Mouse (Mus musculus) stomach, embryonic 15.5 days (tissue): ENCODE data around the gene Gstp3. TPM values are rescaled to one million over a fixed set of nuclear protein-coding genes. Genes with fewer than 3 reads are reported as not detected.
A peak's percentile ranks its signal among the peaks of the same experiment; 100 is the strongest.

ENCODE experiments used
- ATAC-seq: fragments of 200-750 bp; cut with Nextera tagmentation; 2 replicates; pipeline ENCODE4 v1.8.0; 2017; ENCODE audit warnings: low read depth, moderate number of reproducible peaks, moderate TSS enrichment; ENCODE audit not compliant: insufficient read depth, low FRiP score
- H3K27ac ChIP-seq: fragments of 300-500 bp; sonication (generic); 2 replicates; pipeline ENCODE4 v1.5.1; 2015; ENCODE audit warnings: mild to moderate bottlenecking, inconsistent platforms
- H3K27me3 ChIP-seq: fragments of 300-500 bp; sonication (generic); replicated peaks from 2 replicates; pipeline ENCODE4 v1.6.1; 2015; ENCODE audit warnings: inconsistent platforms
- H3K36me3 ChIP-seq: fragments of 300-500 bp; sonication (generic); 2 replicates; pipeline ENCODE4 v1.6.1; 2015; ENCODE audit warnings: inconsistent platforms
- H3K4me1 ChIP-seq: fragments of 300-500 bp; sonication (generic); 2 replicates; pipeline ENCODE4 v1.6.1; 2015; ENCODE audit warnings: inconsistent platforms
- H3K4me2 ChIP-seq: fragments of 300-500 bp; sonication (generic); 2 replicates; pipeline ENCODE4 v1.6.1; 2015; ENCODE audit warnings: mild to moderate bottlenecking, inconsistent platforms
- H3K4me3 ChIP-seq: fragments of 300-500 bp; sonication (generic); replicated peaks from 2 replicates; pipeline ENCODE4 v1.5.1; 2015; ENCODE audit warnings: inconsistent platforms
- H3K9ac ChIP-seq: fragments of 300-500 bp; sonication (generic); 2 replicates; pipeline ENCODE4 v1.6.1; 2015; ENCODE audit warnings: inconsistent platforms
- H3K9me3 ChIP-seq: fragments of 300-500 bp; sonication (generic); 2 replicates; pipeline ENCODE4 v1.6.1; 2016; ENCODE audit warnings: inconsistent platforms
- WGBS: fragments of 180-500 bp; shearing (Covaris S2); methylation state at CpG from one replicate; pipeline ENCODE4 v1.1.7; 2015; 5-methylcytosine and 5-hydroxymethylcytosine counted together
- polyA plus RNA-seq: library from polyadenylated mRNA; unstranded; fragments of >200 nt; fragmentation: Nextera tagmentation; extraction: Ambion mirVana; gene quantifications from 2 replicates; pipeline ENCODE4 v1.2.1, GENCODE M21; 2015

Gstp3 gene
- polyA plus RNA-seq, 1 experiment from 2014 or later = 7.1 TPM

- Histone ChIP-seq H3K9ac (no peak overlapping the region), H3K4me1 (peaks cover 35% of the 10 kb centered on the region), H3K27ac (peak overlapping the region; percentile 78), H3K4me2 (peak overlapping the region; percentile 88), H3K36me3 (no peaks in the 10 kb centered on the region; the same call in 1 of the 2 replicates), H3K9me3 (no peaks in the 10 kb centered on the region), H3K27me3 (peaks cover 11% of the 10 kb centered on the region; the same call in 1 of the 2 replicates), H3K4me3 (peak overlapping the region; percentile 48; the same call in 1 of the 2 replicates)
- 0 out of 2 replicates have a peak, but pooled peaks have one; percentile 1 for ATAC-seq
- 15% methylated on average over 9 of the region's 9 CpGs for WGBS
Measured at GRCm38 (mm10) chr19:4099056-4099455, 39.7 kb upstream of the Gstp3 start.

- Histone ChIP-seq H3K4me2 (peak overlapping the region; percentile 88), H3K4me3 (peak overlapping the region; percentile 75), H3K27me3 (peaks cover 11% of the 10 kb centered on the region; the same call in 1 of the 2 replicates), H3K9me3 (no peaks in the 10 kb centered on the region), H3K9ac (no peak overlapping the region), H3K4me1 (peaks cover 35% of the 10 kb centered on the region), H3K27ac (0 out of 2 replicates have a peak overlapping the region, but pooled peaks have one; percentile 93), H3K36me3 (no peaks in the 10 kb centered on the region; the same call in 1 of the 2 replicates)
- no peak for ATAC-seq
- 84% methylated on average over 13 of the region's 13 CpGs for WGBS
Measured at GRCm38 (mm10) chr19:4098426-4098825, 39.1 kb upstream of the Gstp3 start.

- H3K9ac ChIP-seq = peak overlapping the region; percentile 30; the same call in 1 of the 2 replicates
- peaks cover 35% of the 10 kb centered on the region for H3K4me1 ChIP-seq
- H3K9me3 ChIP-seq = no peaks in the 10 kb centered on the region
- H3K27me3 ChIP-seq = peaks cover 11% of the 10 kb centered on the region; the same call in 1 of the 2 replicates
- peak; percentile 51 for ATAC-seq
- WGBS = 2% methylated on average over 21 of the region's 21 CpGs
- no peaks in the 10 kb centered on the region; the same call in 1 of the 2 replicates for H3K36me3 ChIP-seq
- peak overlapping the region; percentile 75 for H3K4me3 ChIP-seq
- peak overlapping the region; percentile 93 for H3K27ac ChIP-seq
- H3K4me2 ChIP-seq = peak overlapping the region; percentile 88
Measured at GRCm38 (mm10) chr19:4097441-4097825, 38.1 kb upstream of the Gstp3 start.

GRCm38 (mm10) chr19:4096642-4097440 lies 37.5 kb upstream of the Gstp3 start, which contains the start of gene Cdk2ap2:
TSS of gene Cdk2ap2 (plus strand) at chr19:4097182.
- H3K27me3 ChIP-seq = peaks cover 11% of the 10 kb centered on the region; the same call in 1 of the 2 replicates

DNA sequence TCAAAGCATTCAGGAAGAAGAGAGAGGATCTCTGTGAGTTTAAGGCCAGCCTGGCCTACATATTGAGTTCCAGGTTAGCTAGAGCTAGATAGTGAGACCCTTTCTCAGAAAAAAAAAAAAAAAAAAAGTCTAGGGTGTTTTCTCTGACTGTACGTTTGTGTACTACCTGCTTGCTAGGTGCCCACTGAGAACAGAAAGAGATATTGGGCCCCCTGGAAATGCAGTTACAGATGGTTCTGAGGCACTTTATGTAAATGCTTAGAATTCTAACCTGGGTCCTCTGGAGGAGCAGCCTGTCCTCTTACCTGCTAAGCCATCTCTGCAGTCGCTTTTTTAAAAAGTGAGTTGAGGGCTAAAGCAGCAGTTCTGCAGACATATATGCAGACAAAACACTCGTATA lies 36.4 kb upstream of the Gstp3 start:
- no peak overlapping the region for H3K27ac ChIP-seq
- peaks cover 31% of the 10 kb centered on the region for H3K4me1 ChIP-seq
- H3K9me3 ChIP-seq = no peaks in the 10 kb centered on the region
- ATAC-seq = no peak
- H3K9ac ChIP-seq = no peak overlapping the region
- no peak overlapping the region for H3K4me3 ChIP-seq
- H3K4me2 ChIP-seq = no peak overlapping the region
- H3K27me3 ChIP-seq = peaks cover 3% of the 10 kb centered on the region; the same call in 1 of the 2 replicates
- no peaks in the 10 kb centered on the region; the same call in 1 of the 2 replicates for H3K36me3 ChIP-seq
- WGBS = 66% methylated on average over 3 of the region's 3 CpGs

More at GRCm38 (mm10) chr19:4096642-4097440, 37.5 kb upstream of the Gstp3 start, which contains the start of gene Cdk2ap2:
- WGBS = under 1% methylated on average over 64 of the region's 65 CpGs
- Histone ChIP-seq H3K4me1 (peaks cover 35% of the 10 kb centered on the region), H3K36me3 (no peaks in the 10 kb centered on the region; the same call in 1 of the 2 replicates), H3K9me3 (no peaks in the 10 kb centered on the region), H3K27ac (peak within 1 kb of the TSS; percentile 95), H3K4me2 (peak within 1 kb of the TSS; percentile 88), H3K9ac (peak within 1 kb of the TSS; percentile 45), H3K4me3 (peak within 1 kb of the TSS; percentile 75)
- ATAC-seq = peak; percentile 94

DNA sequence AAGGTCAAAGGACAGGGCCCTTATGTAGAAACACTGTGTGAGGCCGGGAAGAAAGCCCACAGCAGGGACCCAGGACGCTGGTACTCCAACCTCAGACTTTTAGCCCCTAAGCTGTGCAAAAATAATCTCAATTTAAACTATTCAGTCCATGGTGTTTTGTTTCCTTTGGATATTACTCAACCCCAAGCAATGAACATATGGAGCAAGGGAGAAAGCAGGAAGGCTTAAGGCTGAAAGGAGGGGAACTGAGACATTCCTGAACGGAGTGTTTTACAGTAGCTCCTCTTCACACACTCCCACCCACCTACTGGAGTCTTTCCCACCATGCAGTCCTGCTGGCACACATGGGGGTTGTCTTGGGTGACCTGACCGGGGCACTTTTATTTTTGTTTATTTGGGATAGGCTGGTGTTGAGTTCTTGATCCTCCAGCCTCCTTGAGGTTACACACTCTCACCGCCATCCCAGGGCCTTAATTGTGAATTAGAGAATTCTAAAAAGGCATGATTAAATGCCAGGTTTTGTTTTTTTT lies 35.5 kb upstream of the Gstp3 start:
- H3K4me3 ChIP-seq = no peak overlapping the region
- no peaks in the 10 kb centered on the region for H3K27me3 ChIP-seq
- no peaks in the 10 kb centered on the region; the same call in 1 of the 2 replicates for H3K36me3 ChIP-seq
- WGBS = 70% methylated on average over 5 of the region's 5 CpGs
- H3K9me3 ChIP-seq = no peaks in the 10 kb centered on the region
- H3K4me1 ChIP-seq = peaks cover 22% of the 10 kb centered on the region
- no peak overlapping the region for H3K9ac ChIP-seq
- no peak for ATAC-seq
- no peak overlapping the region for H3K27ac ChIP-seq
- H3K4me2 ChIP-seq = no peak overlapping the region

GRCm38 (mm10) chr19:4094348-4094747 lies 35.0 kb upstream of the Gstp3 start:
- WGBS = 66% methylated on average over 3 of the region's 3 CpGs

DNA sequence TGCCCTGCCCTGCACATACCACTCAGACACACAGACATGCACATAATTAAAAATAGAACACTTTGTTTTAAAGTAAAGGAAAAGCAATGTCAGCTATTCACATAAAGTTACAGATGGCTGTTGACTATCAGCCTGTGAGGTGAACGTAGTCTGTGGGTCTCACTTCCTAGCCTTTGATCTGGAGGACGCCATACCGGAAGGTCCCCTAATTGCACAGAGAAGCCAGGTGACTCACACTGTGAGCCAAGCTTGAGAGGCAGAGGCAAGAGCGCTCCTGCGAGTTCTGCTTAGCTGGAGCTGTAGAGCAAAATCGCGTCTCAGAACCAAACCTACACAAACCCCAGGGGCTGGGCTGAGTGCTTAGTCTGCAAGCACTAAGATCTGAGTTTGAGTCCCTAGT lies 34.4 kb upstream of the Gstp3 start:
- 64% methylated on average over 7 of the region's 7 CpGs for WGBS
- H3K4me1 ChIP-seq = peaks cover 11% of the 10 kb centered on the region; the same call in 1 of the 2 replicates
- H3K27me3 ChIP-seq = no peaks in the 10 kb centered on the region
- H3K4me2 ChIP-seq = no peak overlapping the region
- no peaks in the 10 kb centered on the region for H3K9me3 ChIP-seq
- H3K27ac ChIP-seq = no peak overlapping the region
- H3K4me3 ChIP-seq = no peak overlapping the region
- no peak overlapping the region for H3K9ac ChIP-seq
- ATAC-seq = no peak
- H3K36me3 ChIP-seq = no peaks in the 10 kb centered on the region; the same call in 1 of the 2 replicates

More at GRCm38 (mm10) chr19:4094348-4094747, 35.0 kb upstream of the Gstp3 start:
- H3K27me3 ChIP-seq = no peaks in the 10 kb centered on the region
- H3K9ac ChIP-seq = no peak overlapping the region
- H3K9me3 ChIP-seq = no peaks in the 10 kb centered on the region
- no peaks in the 10 kb centered on the region; the same call in 1 of the 2 replicates for H3K36me3 ChIP-seq
- no peak overlapping the region for H3K4me2 ChIP-seq
- H3K4me3 ChIP-seq = no peak overlapping the region
- H3K4me1 ChIP-seq = peaks cover 17% of the 10 kb centered on the region
- ATAC-seq = no peak
- H3K27ac ChIP-seq = no peak overlapping the region

DNA sequence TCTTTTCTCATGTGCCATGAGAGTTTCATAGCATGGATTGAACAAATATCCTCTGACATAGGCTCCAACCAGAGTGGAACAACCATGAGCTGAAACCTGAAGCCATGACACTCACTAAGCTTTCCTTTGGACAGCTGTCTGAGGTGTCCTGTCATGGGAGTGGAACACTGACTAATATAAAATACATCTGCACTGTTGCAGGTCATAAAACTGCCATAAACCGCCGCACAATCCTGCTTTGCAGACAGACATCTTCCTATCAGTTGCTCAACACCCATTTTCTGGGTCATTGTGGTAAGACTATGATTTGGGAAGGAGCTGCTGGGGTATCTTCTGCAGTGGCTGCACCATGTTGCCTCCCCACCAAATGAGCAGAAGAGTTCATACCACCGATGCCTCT lies 33.4 kb upstream of the Gstp3 start:
- ATAC-seq = no peak
- no peaks in the 10 kb centered on the region for H3K9me3 ChIP-seq
- WGBS = 87% methylated on average over 3 of the region's 3 CpGs
- H3K4me2 ChIP-seq = no peak overlapping the region
- H3K27me3 ChIP-seq = no peaks in the 10 kb centered on the region
- H3K4me1 ChIP-seq = 0 out of 2 replicates have a peak, but pooled peaks cover 2% of the 10 kb centered on the region
- no peak overlapping the region for H3K9ac ChIP-seq
- H3K27ac ChIP-seq = no peak overlapping the region
- no peaks in the 10 kb centered on the region for H3K36me3 ChIP-seq
- H3K4me3 ChIP-seq = no peak overlapping the region

GRCm38 (mm10) chr19:4091383-4091782 lies 32.0 kb upstream of the Gstp3 start:
- Histone ChIP-seq H3K4me2 (no peak overlapping the region), H3K9ac (no peak overlapping the region), H3K4me3 (no peak overlapping the region), H3K4me1 (no peaks in the 10 kb centered on the region), H3K27ac (no peak overlapping the region), H3K27me3 (no peaks in the 10 kb centered on the region), H3K9me3 (no peaks in the 10 kb centered on the region), H3K36me3 (no peaks in the 10 kb centered on the region)
- WGBS = 53% methylated on average over 2 of the region's 2 CpGs
- ATAC-seq = no peak

DNA sequence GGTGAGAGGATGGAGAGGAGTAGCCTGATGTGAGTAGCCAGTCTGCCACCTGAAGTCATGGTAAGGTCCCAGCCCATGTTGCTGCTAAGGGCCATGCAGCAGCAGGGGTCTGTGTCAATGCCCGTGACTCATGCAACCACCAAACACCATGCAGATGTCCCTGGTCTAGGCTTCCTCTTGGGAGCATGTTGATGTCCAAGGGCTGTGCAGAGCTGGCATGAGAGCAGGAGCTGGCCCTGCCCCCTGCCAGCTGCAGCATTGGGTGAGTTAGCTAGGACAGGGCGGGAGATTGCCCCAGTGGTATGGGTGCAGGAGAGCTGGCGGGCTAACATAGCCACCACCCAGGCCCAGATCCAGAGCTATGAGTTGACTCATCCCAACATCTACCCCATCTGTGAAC lies 31.1 kb upstream of the Gstp3 start:
- Histone ChIP-seq H3K27ac (no peak overlapping the region), H3K9me3 (no peaks in the 10 kb centered on the region), H3K36me3 (no peaks in the 10 kb centered on the region), H3K4me1 (no peaks in the 10 kb centered on the region), H3K4me2 (no peak overlapping the region), H3K9ac (no peak overlapping the region), H3K4me3 (no peak overlapping the region), H3K27me3 (no peaks in the 10 kb centered on the region)
- no peak for ATAC-seq
- WGBS = 83% methylated on average over 3 of the region's 3 CpGs

DNA sequence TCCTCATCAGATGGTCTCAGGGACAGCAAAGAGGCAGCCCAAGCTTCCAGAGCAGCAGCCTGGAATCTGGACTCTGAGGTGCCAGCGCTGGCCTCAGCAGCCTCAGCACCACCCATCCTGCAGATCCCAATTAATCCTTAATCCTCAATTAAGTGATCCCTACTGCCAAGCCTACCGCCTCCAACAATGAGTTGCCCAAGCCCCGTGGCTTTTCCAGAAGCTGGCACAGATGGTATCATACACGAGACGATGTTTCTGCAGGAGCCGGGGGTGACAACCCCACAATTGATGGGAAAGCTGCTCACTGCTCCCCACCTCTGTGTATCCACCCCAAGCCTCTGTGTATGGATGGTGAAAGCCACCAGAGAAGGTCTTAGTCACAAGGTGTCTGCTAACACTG lies 29.8 kb upstream of the Gstp3 start:
- H3K4me2 ChIP-seq = no peak overlapping the region
- H3K4me1 ChIP-seq = no peaks in the 10 kb centered on the region
- no peak overlapping the region for H3K9ac ChIP-seq
- no peaks in the 10 kb centered on the region for H3K9me3 ChIP-seq
- H3K36me3 ChIP-seq = no peaks in the 10 kb centered on the region
- ATAC-seq = no peak
- no peak overlapping the region for H3K27ac ChIP-seq
- no peak overlapping the region for H3K4me3 ChIP-seq
- no peaks in the 10 kb centered on the region for H3K27me3 ChIP-seq
- 76% methylated on average over 6 of the region's 6 CpGs for WGBS
